Mouse (Mus musculus) MEL (cell line): ENCODE measurements around the gene Pakap. TPM values are rescaled to one million over a fixed set of nuclear protein-coding genes. Genes with fewer than 3 reads are reported as not detected.

ENCODE experiments used
- DNase-seq: peaks from one replicate; pipeline ENCODE4 v3.0.0; 2011; ENCODE audit warnings: low read depth, low spot score
- H3K27ac ChIP-seq: 2 replicates; pipeline ENCODE4 v1.5.1; 2012; ENCODE audit warnings: low read depth, mild to moderate bottlenecking, control low read depth, low read length, moderate library complexity; ENCODE audit not compliant: control insufficient read depth
- H3K27me3 ChIP-seq, 2 experiments: fragments of 150-350 bp in 1 of 2; sonication (generic) in 1 of 2; 2 replicates each; pipeline ENCODE4 v1.6.1; 2012; ENCODE audit warnings: low read length in 2 of 2, mild to moderate bottlenecking in 2 of 2, improper control_type of control experiment in 1 of 2, moderate library complexity in 1 of 2; ENCODE audit not compliant: insufficient read depth in 2 of 2, control insufficient read depth in 1 of 2
- H3K36me3 ChIP-seq, 2 experiments: 2 replicates each; pipeline ENCODE4 v1.6.1; 2012 to 2014; ENCODE audit warnings: low read length in 2 of 2, improper control_type of control experiment in 1 of 2, inconsistent platforms in 1 of 2, mild to moderate bottlenecking in 1 of 2; ENCODE audit not compliant: insufficient read depth in 2 of 2, control insufficient read depth in 1 of 2
- H3K4me1 ChIP-seq, 2 experiments: fragments of 150-350 bp in 1 of 2; sonication (generic) in 1 of 2; 2 replicates each; pipeline ENCODE4 v1.6.1; 2012; ENCODE audit warnings: low read length in 2 of 2, improper control_type of control experiment in 1 of 2, mild to moderate bottlenecking in 1 of 2; ENCODE audit not compliant: insufficient read depth in 2 of 2, control insufficient read depth in 1 of 2
- H3K4me3 ChIP-seq, 2 experiments: fragments of 150-350 bp in 1 of 2; sonication (generic) in 1 of 2; 2 replicates each; pipeline ENCODE4 v1.5.1; 2012; ENCODE audit warnings: low read depth in 2 of 2, low read length in 2 of 2, mild to moderate bottlenecking in 2 of 2, moderate library complexity in 2 of 2, control low read depth in 1 of 2, improper control_type of control experiment in 1 of 2; ENCODE audit not compliant: control insufficient read depth in 1 of 2, insufficient read depth in 1 of 2
- H3K79me2 ChIP-seq: 2 replicates; pipeline ENCODE4 v1.6.1; 2012; ENCODE audit warnings: mild to moderate bottlenecking, low read length, moderate library complexity; ENCODE audit not compliant: control insufficient read depth, poor library complexity, insufficient read depth
- H3K9ac ChIP-seq: 2 replicates; pipeline ENCODE4 v1.6.1; 2012; ENCODE audit warnings: low read depth, mild to moderate bottlenecking, control low read depth, low read length, moderate library complexity; ENCODE audit not compliant: control insufficient read depth, poor library complexity, severe bottlenecking
- H3K9me3 ChIP-seq: fragments of 150-350 bp; sonication (generic); replicated peaks from 2 replicates; pipeline ENCODE4 v1.6.1; 2012; ENCODE audit warnings: mild to moderate bottlenecking, low read length, improper control_type of control experiment, moderate library complexity; ENCODE audit not compliant: insufficient read depth
- BHLHE40 ChIP-seq: IDR thresholded peaks from 2 replicates; pipeline ENCODE4 v1.6.1; 2012; ENCODE audit warnings: low read depth, mild to moderate bottlenecking, inconsistent platforms, low read length, improper control_type of control experiment, borderline replicate concordance
- CTCF ChIP-seq, 3 experiments: IDR thresholded peaks in 2 of 3; conservative IDR thresholded peaks in 1 of 3; 2 replicates each; pipeline ENCODE4 v1.5.1; 2011 to 2012; ENCODE audit warnings: low read length in 3 of 3, low read depth in 2 of 3, mild to moderate bottlenecking in 2 of 3, improper control_type of control experiment in 1 of 3, inconsistent platforms in 1 of 3, mixed read lengths in 1 of 3, moderate library complexity in 1 of 3; ENCODE audit not compliant: control insufficient read depth in 1 of 3, insufficient read depth in 1 of 3, poor library complexity in 1 of 3, severe bottlenecking in 1 of 3
- ELF1 ChIP-seq: IDR thresholded peaks from 2 replicates; pipeline ENCODE4 v1.6.1; 2014; ENCODE audit warnings: low read depth, mild to moderate bottlenecking, inconsistent platforms, low read length, improper control_type of control experiment, moderate library complexity
- EP300 ChIP-seq, 2 experiments: IDR thresholded peaks; 2 replicates each; pipeline ENCODE4 v1.6.1; 2011; ENCODE audit warnings: improper control_type of control experiment in 2 of 2, low read length in 2 of 2, low read depth in 1 of 2, mild to moderate bottlenecking in 1 of 2
- ETS1 ChIP-seq: IDR thresholded peaks from 2 replicates; pipeline ENCODE4 v1.6.1; 2012; ENCODE audit warnings: low read depth, mild to moderate bottlenecking, inconsistent platforms, low read length, improper control_type of control experiment, moderate library complexity
- GABPA ChIP-seq: IDR thresholded peaks from 2 replicates; pipeline ENCODE4 v1.6.1; 2012; ENCODE audit warnings: low read depth, mild to moderate bottlenecking, inconsistent platforms, low read length, improper control_type of control experiment, moderate library complexity
- HCFC1 ChIP-seq: IDR thresholded peaks from 2 replicates; pipeline ENCODE4 v1.6.1; 2012; ENCODE audit warnings: low read depth, mild to moderate bottlenecking, inconsistent platforms, low read length, improper control_type of control experiment, moderate library complexity
- KAT2A ChIP-seq: conservative IDR thresholded peaks from 2 replicates; pipeline ENCODE4 v1.6.1; 2012; ENCODE audit warnings: low read depth, low read length, improper control_type of control experiment, inconsistent platforms
- MAZ ChIP-seq: IDR thresholded peaks from 2 replicates; pipeline ENCODE4 v1.6.1; 2012; ENCODE audit warnings: low read depth, mild to moderate bottlenecking, inconsistent platforms, low read length, improper control_type of control experiment
- MXI1 ChIP-seq: IDR thresholded peaks from 2 replicates; pipeline ENCODE4 v1.6.1; 2011; ENCODE audit warnings: mild to moderate bottlenecking, low read depth, low read length, improper control_type of control experiment
- MYC ChIP-seq: IDR thresholded peaks from 2 replicates; pipeline ENCODE4 v1.6.1; 2011; ENCODE audit warnings: low read depth, mild to moderate bottlenecking, low read length, improper control_type of control experiment, moderate library complexity
- POLR2A ChIP-seq, 2 experiments: IDR thresholded peaks; 2 replicates each; pipeline ENCODE4 v1.6.1; 2011 to 2012; ENCODE audit warnings: low read length in 2 of 2, mild to moderate bottlenecking in 2 of 2, control low read depth in 1 of 2, improper control_type of control experiment in 1 of 2, low read depth in 1 of 2, moderate library complexity in 1 of 2; ENCODE audit not compliant: control insufficient read depth in 1 of 2, insufficient read depth in 1 of 2, poor library complexity in 1 of 2
- RAD21 ChIP-seq: IDR thresholded peaks from 2 replicates; pipeline ENCODE4 v1.6.1; 2011; ENCODE audit warnings: mild to moderate bottlenecking, low read depth, low read length, improper control_type of control experiment
- SMC3 ChIP-seq: IDR thresholded peaks from 2 replicates; pipeline ENCODE4 v1.6.1; 2011; ENCODE audit warnings: low read depth, low read length, improper control_type of control experiment
- TBP ChIP-seq: IDR thresholded peaks from 2 replicates; pipeline ENCODE4 v1.8.0; 2011; ENCODE audit warnings: low read depth, low read length, improper control_type of control experiment
- UBTF ChIP-seq: IDR thresholded peaks from 2 replicates; pipeline ENCODE4 v1.6.1; 2012; ENCODE audit warnings: low read depth, mild to moderate bottlenecking, inconsistent platforms, low read length, improper control_type of control experiment, moderate library complexity, borderline replicate concordance; ENCODE audit not compliant: insufficient read depth
- USF2 ChIP-seq, 2 experiments: IDR thresholded peaks; 2 replicates each; pipeline ENCODE4 v1.6.1; 2011 to 2012; ENCODE audit warnings: improper control_type of control experiment in 2 of 2, low read length in 2 of 2, borderline replicate concordance in 1 of 2, inconsistent platforms in 1 of 2, low read depth in 1 of 2, mild to moderate bottlenecking in 1 of 2; ENCODE audit not compliant: insufficient read depth in 1 of 2
- ZKSCAN1 ChIP-seq: IDR thresholded peaks from 2 replicates; pipeline ENCODE4 v1.6.1; 2012; ENCODE audit warnings: low read depth, mild to moderate bottlenecking, inconsistent platforms, low read length, improper control_type of control experiment, moderate library complexity
- polyA plus RNA-seq, 2 experiments: library from polyadenylated mRNA; stranded (reverse) in 1 of 2; unstranded in 1 of 2; fragments of >175 nt in 1 of 2; fragments of >200 nt in 1 of 2; gene quantifications; 2 replicates each; pipeline versions ENCODE4 v1.2.1 to v1.2.4; 2012; ENCODE audit warnings: low replicate concordance in 2 of 2, low read depth in 1 of 2; ENCODE audit not compliant: insufficient read length in 2 of 2, insufficient read depth in 1 of 2, missing spikeins in 1 of 2
- total RNA-seq: library from RNA; depleted of rRNA; stranded (reverse); fragments of 300-350 nt; gene quantifications from 2 replicates; pipeline ENCODE4 v1.2.3, GENCODE M21; 2012

The Pakap gene
- total and polyA plus RNA-seq, 3 experiments = not detected

- Histone ChIP-seq H3K4me1 (no peaks in the 10 kb centered on the region), H3K4me3 (no peak overlapping the region), H3K9ac (no peak overlapping the region), H3K9me3 (no peaks in the 10 kb centered on the region), H3K27ac (no peak overlapping the region), H3K79me2 (no peaks in the 10 kb centered on the region), H3K27me3 (no peaks in the 10 kb centered on the region), H3K36me3 (no peaks in the 10 kb centered on the region)
- no peak for DNase-seq
- TF ChIP-seq BHLHE40 = no peak
- no peak for TF ChIP-seq USF2 (IDR thresholded peaks at IDR 0.05; ENCODE audit: borderline replicate concordance in 1 of 2, insufficient read depth in 1 of 2, low read depth in 1 of 2, low read length in 2 of 2)
- TF ChIP-seq UBTF = no peak
- TF ChIP-seq MYC = no peak
- TF ChIP-seq ETS1 = no peak
- no peak for TF ChIP-seq TBP
- TF ChIP-seq MXI1 = no peak
- TF ChIP-seq HCFC1 = no peak
- TF ChIP-seq GABPA = no peak
- TF ChIP-seq KAT2A = no peak
- no peak for TF ChIP-seq ELF1
- TF ChIP-seq RAD21 = no peak
- TF ChIP-seq POLR2A (IDR thresholded peaks at IDR 0.05; ENCODE audit: control insufficient read depth in 1 of 2, insufficient read depth in 1 of 2, low read depth in 1 of 2, low read length in 2 of 2, poor library complexity in 1 of 2) = no peak
- TF ChIP-seq ZKSCAN1 = no peak
- no peak for TF ChIP-seq MAZ
Observed at GRCm38 (mm10) chr4:57821556-57822356, 253.8 kb downstream of the Pakap start.

- Histone ChIP-seq H3K4me3 (no peak overlapping the region), H3K4me1 (no peaks in the 10 kb centered on the region), H3K36me3 (no peaks in the 10 kb centered on the region), H3K27me3 (no peaks in the 10 kb centered on the region), H3K79me2 (no peaks in the 10 kb centered on the region), H3K9ac (no peak overlapping the region), H3K27ac (no peak overlapping the region), H3K9me3 (no peaks in the 10 kb centered on the region)
- TF ChIP-seq CTCF (IDR thresholded peaks at IDR 0.05 in 2 of 3, conservative IDR thresholded peaks at IDR 0.05 in 1 of 3; ENCODE audit: control insufficient read depth in 1 of 3, insufficient read depth in 1 of 3, low read depth in 2 of 3, low read length in 3 of 3, poor library complexity in 1 of 3, severe bottlenecking in 1 of 3) (no peak), SMC3 (no peak), MXI1 (no peak), EP300 (IDR thresholded peaks at IDR 0.05; ENCODE audit: low read depth in 1 of 2, low read length in 2 of 2) (no peak)
- no peak for DNase-seq
Observed at GRCm38 (mm10) chr4:57822641-57823040, 254.7 kb downstream of the Pakap start.
